Mouse (Mus musculus) pancreas, adult 10 weeks (tissue): ENCODE measurements around the gene Pfpl. TPM values are rescaled to one million over a fixed set of nuclear protein-coding genes. Genes with fewer than 3 reads are reported as not detected.

Experiments
- polyA plus RNA-seq: library from polyadenylated mRNA; stranded (reverse); fragments of 350-450 nt; fragmentation: Illumina TruSeq; extraction: RNeasy Lipid Tissue Mini Kit (QIAGEN cat#74804); gene quantifications from one replicate; pipeline ENCODE4 v1.2.3, GENCODE M21; 2015; ENCODE audit warnings: low read depth, low replicate concordance; ENCODE audit not compliant: insufficient read depth

The Pfpl gene
- polyA plus RNA-seq, result not detected

DNA sequence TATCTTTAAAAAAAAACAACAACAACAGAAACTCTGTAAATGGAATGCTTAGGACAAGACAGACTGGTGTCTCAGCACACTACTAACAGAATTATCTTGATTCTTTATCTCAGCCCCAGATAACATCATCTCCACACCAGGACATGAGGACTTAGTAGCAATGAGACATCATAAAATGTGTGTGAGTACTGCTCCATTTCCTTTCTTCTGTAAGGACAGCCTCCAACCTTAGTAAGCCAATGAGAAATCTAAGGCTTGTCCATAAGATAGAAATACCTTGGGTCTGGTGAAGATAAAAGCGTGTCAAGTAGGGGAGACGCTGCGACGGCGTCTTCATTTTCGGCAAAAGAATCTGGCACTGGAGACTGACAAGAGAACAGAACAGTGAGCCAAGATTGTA lies at the start of gene Pfpl:
Pfpl (plus strand) TSS at position 301 of the 400 bp plus-strand sequence.

DNA sequence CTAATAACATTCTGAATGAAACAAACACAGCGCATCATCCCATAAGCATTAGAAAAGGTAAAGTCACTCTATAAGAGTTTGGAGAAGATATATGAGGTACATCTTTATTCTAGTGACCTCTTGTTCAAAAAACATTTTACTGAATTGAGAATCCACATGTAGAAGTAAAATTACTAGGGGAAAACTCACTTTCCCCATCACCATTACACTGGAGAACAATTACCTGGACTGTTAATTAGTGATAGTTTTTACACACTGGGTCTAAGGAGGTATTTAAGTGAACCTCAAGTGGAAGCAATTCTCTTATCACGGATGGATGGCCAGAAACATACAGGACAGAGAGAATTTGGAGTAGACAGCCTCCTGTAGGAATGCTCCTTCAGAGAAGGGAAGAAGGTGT lies 40.7 kb upstream of the Pfpl start, which contains the start of gene Olfr1440:
Olfr1440 (plus strand) TSS at position 301 of the 400 bp plus-strand sequence.

GRCm38 (mm10) chr19:12417361-12417760 lies 10.3 kb upstream of the Pfpl start, which contains the start of gene Olfr1441:
Gene Olfr1441, plus strand, starts transcription at chr19:12417433.

GRCm38 (mm10) chr19:12460282-12461249 lies 32.9 kb downstream of the Pfpl start, which contains the start of gene Mpeg1:
Gene Mpeg1, plus strand, starts transcription at chr19:12460779.

Other genes with a start within 250 kb of the Pfpl start
- not detected for gene Olfr1431, start 227.3 kb upstream of the Pfpl start, polyA plus RNA-seq
- gene Olfr1432, start 195.3 kb upstream of the Pfpl start, polyA plus RNA-seq, result not detected
- not detected for gene Olfr262, start 186.2 kb upstream of the Pfpl start, polyA plus RNA-seq
- gene Olfr235, start 166.9 kb upstream of the Pfpl start, polyA plus RNA-seq, result not detected
- not detected for gene Olfr1434, start 148.1 kb upstream of the Pfpl start, polyA plus RNA-seq
- not detected for gene Olfr1436, start 128.8 kb upstream of the Pfpl start, polyA plus RNA-seq
- not detected for gene Olfr1437, start 102.8 kb upstream of the Pfpl start, polyA plus RNA-seq
- not detected for gene Olfr1438-ps1, start 92.0 kb upstream of the Pfpl start, polyA plus RNA-seq
- gene Olfr1440, start 40.6 kb upstream of the Pfpl start, polyA plus RNA-seq, result not detected
- not detected for gene Olfr1441, start 10.5 kb upstream of the Pfpl start, polyA plus RNA-seq
- gene Mpeg1, start 32.9 kb downstream of the Pfpl start, polyA plus RNA-seq, result 3.8 TPM
- 5.9 TPM for gene Dtx4, start 73.5 kb downstream of the Pfpl start, polyA plus RNA-seq
- gene Fam111a, start 117.8 kb downstream of the Pfpl start, polyA plus RNA-seq, result 2.0 TPM
- gene Gm4952, start 172.1 kb downstream of the Pfpl start, polyA plus RNA-seq, result not detected
- not detected for gene Glyat, start 205.4 kb downstream of the Pfpl start, polyA plus RNA-seq
- not detected for gene Olfr1442, start 242.5 kb downstream of the Pfpl start, polyA plus RNA-seq